9 mouse cellular contexts compared by ENCODE assay signal in genomic region chr13:41250318-41250981, GRCm38 (mm10). TPM values are rescaled to one million over a fixed set of nuclear protein-coding genes. Genes with fewer than 3 reads are reported as not detected.
A peak's percentile ranks its signal among the peaks of the same experiment; 100 is the strongest.
DNase-seq lines count a peak whose midpoint lies in the region; ATAC-seq and TF ChIP-seq lines count a peak whose summit lies in the region.
"Had no signal": no experiment of that assay in that cellular context is flagged by ENCODE, and none has a peak within 500 bp of the region (broad histone marks: within the 10 kb centered on the region; RNA-seq: fewer than 3 reads in every experiment).

No protein-coding gene starts in this region.

- H3K4me2 ChIP-seq in forebrain, embryonic 13.5 days: peak overlapping the region; percentile 74
- H3K4me2 ChIP-seq in limb, embryonic 14.5 days (replicated peaks; ENCODE audit: low read depth, low read length, severe bottlenecking): peak overlapping the region; percentile 71
- H3K4me2 ChIP-seq in neural tube, embryonic 13.5 days: peak overlapping the region; percentile 71

- TF ChIP-seq POLR2A in limb, embryonic 14.5 days (IDR thresholded peaks at IDR 0.05; ENCODE audit: borderline replicate concordance, extremely low read depth, insufficient read depth, insufficient read length): no peak

- peaks cover 17% of the 10 kb centered on the region; the same call in 1 of the 2 replicates for H3K4me1 ChIP-seq in forebrain, embryonic 13.5 days
- 0 out of 2 replicates have a peak, but pooled peaks cover 5% of the 10 kb centered on the region for H3K4me1 ChIP-seq in limb, embryonic 14.5 days (ENCODE audit: control insufficient read depth, insufficient read depth, low read length)
- peaks cover 27% of the 10 kb centered on the region for H3K4me1 ChIP-seq in neural tube, embryonic 13.5 days (replicated peaks)

- no peaks in the 10 kb centered on the region for H3K27me3 ChIP-seq in forebrain, embryonic 13.5 days
- H3K27me3 ChIP-seq in limb, embryonic 14.5 days (ENCODE audit: control insufficient read depth, insufficient read depth, low read length): no peaks in the 10 kb centered on the region
- no peaks in the 10 kb centered on the region for H3K27me3 ChIP-seq in neural tube, embryonic 13.5 days

- ATAC-seq in forebrain, embryonic 13.5 days: no peak
- ATAC-seq in limb, embryonic 14.5 days (ENCODE audit: low FRiP score, low read depth): no peak
- no peak; the same call in 1 of the 2 replicates for ATAC-seq in neural tube, embryonic 13.5 days (ENCODE audit: low read depth)

- peak; percentile 44 for DNase-seq in embryo, embryonic 10 days (ENCODE audit: low spot score)
- DNase-seq in embryo, embryonic 9.5 days (ENCODE audit: extremely low spot score): no peak
- peak; percentile 41 to 52 for DNase-seq in right cerebral cortex, adult 2 months (ENCODE audit: low spot score in 2 of 2)
- no peak for DNase-seq in right cerebral cortex, postnatal 14 days
- DNase-seq in limb, embryonic 14.5 days (ENCODE audit: low spot score): no peak
- no peak for DNase-seq in left cerebral cortex, postnatal 10 days (ENCODE audit: extremely low spot score in 1 of 2, low spot score in 2 of 2)

- peak overlapping the region; percentile 80 for H3K9ac ChIP-seq in forebrain, embryonic 13.5 days
- peak overlapping the region; percentile 82 for H3K9ac ChIP-seq in limb, embryonic 14.5 days (ENCODE audit: low read depth, low read length, severe bottlenecking)
- peak overlapping the region; percentile 84 for H3K9ac ChIP-seq in neural tube, embryonic 13.5 days

- H3K4me3 ChIP-seq in forebrain, embryonic 13.5 days: peak overlapping the region; percentile 80
- H3K4me3 ChIP-seq in limb, embryonic 14.5 days (replicated peaks; ENCODE audit: low read length): peak overlapping the region; percentile 77
- peak overlapping the region; percentile 79 for H3K4me3 ChIP-seq in neural tube, embryonic 13.5 days

- no peaks in the 10 kb centered on the region for H3K36me3 ChIP-seq in forebrain, embryonic 13.5 days (ENCODE audit: poor library complexity, severe bottlenecking)
- no peaks in the 10 kb centered on the region for H3K36me3 ChIP-seq in limb, embryonic 14.5 days (ENCODE audit: control insufficient read depth, insufficient read depth, low read length)
- no peaks in the 10 kb centered on the region for H3K36me3 ChIP-seq in neural tube, embryonic 13.5 days

- no peaks in the 10 kb centered on the region for H3K9me3 ChIP-seq in forebrain, embryonic 13.5 days (replicated peaks)
- H3K9me3 ChIP-seq in limb, embryonic 14.5 days (ENCODE audit: control insufficient read depth, low read length): no peaks in the 10 kb centered on the region
- H3K9me3 ChIP-seq in neural tube, embryonic 13.5 days: no peaks in the 10 kb centered on the region

- intact Hi-C loops in left cerebral cortex, postnatal 10 days (cut with DNase I): no loop called here

- WGBS in forebrain, embryonic 13.5 days: 2% methylated on average over 27 of the region's 27 CpGs
- WGBS in limb, embryonic 14.5 days: under 1% methylated on average over 27 of the region's 27 CpGs
- 2% methylated on average over 27 of the region's 27 CpGs for WGBS in neural tube, embryonic 13.5 days

- H3K27ac ChIP-seq in forebrain, embryonic 13.5 days: peak overlapping the region; percentile 82; the same call in 1 of the 2 replicates
- H3K27ac ChIP-seq in limb, embryonic 14.5 days (replicated peaks; ENCODE audit: low read depth, low read length): peak overlapping the region; percentile 81
- H3K27ac ChIP-seq in neural tube, embryonic 13.5 days (replicated peaks): peak overlapping the region; percentile 92; the same call in 1 of the 2 replicates

RNA-seq across cellular contexts. Expression of gene Smim13, which starts 0.8 kb away (rescaled TPM):
- polyA plus RNA-seq in forebrain, embryonic 13.5 days (2015; fragmentation: Nextera tagmentation; extraction: Ambion mirVana): 14.6 and 15.6 TPM in 2 replicates
- polyA plus RNA-seq in limb, embryonic 14.5 days (2012; rRNA removed): 12.3 and 13.4 TPM in 2 replicates
- polyA plus RNA-seq in limb, embryonic 14.5 days (2014; fragmentation: Nextera tagmentation; extraction: Ambion mirVana): 15.8 and 17.3 TPM in 2 replicates
- polyA plus RNA-seq in neural tube, embryonic 13.5 days (2015; fragmentation: Nextera tagmentation; extraction: Ambion mirVana): 22.4 and 22.7 TPM in 2 replicates
- 100 to 1,000 TPM; 157 to 163 TPM for total RNA-seq in left cerebral cortex, postnatal 10 days (2021)

RNA-seq across cellular contexts. Expression of gene Gm17364, which starts 23.3 kb away (rescaled TPM):
- polyA plus RNA-seq in forebrain, embryonic 13.5 days (2015; fragmentation: Nextera tagmentation; extraction: Ambion mirVana): not detected in 2 replicates
- polyA plus RNA-seq in limb, embryonic 14.5 days (2012; rRNA removed): not detected in 2 replicates
- not detected in 2 replicates for polyA plus RNA-seq in limb, embryonic 14.5 days (2014; fragmentation: Nextera tagmentation; extraction: Ambion mirVana)
- not detected in 2 replicates for polyA plus RNA-seq in neural tube, embryonic 13.5 days (2015; fragmentation: Nextera tagmentation; extraction: Ambion mirVana)
- total RNA-seq in left cerebral cortex, postnatal 10 days (2021): not detected
- total RNA-seq: neutrophil, adult 5-6 weeks had no signal

RNA-seq across cellular contexts. Expression of gene Elovl2, which starts 30.2 kb away (rescaled TPM):
- polyA plus RNA-seq in forebrain, embryonic 13.5 days (2015; fragmentation: Nextera tagmentation; extraction: Ambion mirVana): 45.1 and 47.7 TPM in 2 replicates
- 2.3 and 2.7 TPM in 2 replicates for polyA plus RNA-seq in limb, embryonic 14.5 days (2012; rRNA removed)
- 2.5 and 3.7 TPM in 2 replicates for polyA plus RNA-seq in limb, embryonic 14.5 days (2014; fragmentation: Nextera tagmentation; extraction: Ambion mirVana)
- 36.4 and 43.4 TPM in 2 replicates for polyA plus RNA-seq in neural tube, embryonic 13.5 days (2015; fragmentation: Nextera tagmentation; extraction: Ambion mirVana)
- 10 to 100 TPM; 39.2 to 39.6 TPM for total RNA-seq in left cerebral cortex, postnatal 10 days (2021)
- total RNA-seq: neutrophil, adult 5-6 weeks had no signal

Comparison
In these comparisons a context has a peak if more than half of its experiments do, and no peak if none do; other contexts are left out.
1. DNase-seq: peak in embryo, embryonic 10 days (single experiment) and right cerebral cortex, adult 2 months (2 of 2); none in embryo, embryonic 9.5 days (single experiment), right cerebral cortex, postnatal 14 days (single experiment), limb, embryonic 14.5 days (single experiment) and left cerebral cortex, postnatal 10 days (0 of 2).
2. Peak in every context shown above with its lines, with median percentiles within 50 percentile points of each other: H3K27ac ChIP-seq, H3K4me2 ChIP-seq, H3K4me3 ChIP-seq and H3K9ac ChIP-seq.